Mouse (Mus musculus) MEL (cell line): ENCODE measurements around the gene Hpn. TPM values are rescaled to one million over a fixed set of nuclear protein-coding genes. Genes with fewer than 3 reads are reported as not detected.

Experiments used
- DNase-seq: peaks from one replicate; pipeline ENCODE4 v3.0.0; 2011; ENCODE audit warnings: low read depth, low spot score
- H3K27ac ChIP-seq: 2 replicates; pipeline ENCODE4 v1.5.1; 2012; ENCODE audit warnings: low read depth, mild to moderate bottlenecking, control low read depth, low read length, moderate library complexity; ENCODE audit not compliant: control insufficient read depth
- H3K27me3 ChIP-seq, 2 experiments: fragments of 150-350 bp in 1 of 2; sonication (generic) in 1 of 2; 2 replicates each; pipeline ENCODE4 v1.6.1; 2012; ENCODE audit warnings: low read length in 2 of 2, mild to moderate bottlenecking in 2 of 2, improper control_type of control experiment in 1 of 2, moderate library complexity in 1 of 2; ENCODE audit not compliant: insufficient read depth in 2 of 2, control insufficient read depth in 1 of 2
- H3K36me3 ChIP-seq, 2 experiments: 2 replicates each; pipeline ENCODE4 v1.6.1; 2012 to 2014; ENCODE audit warnings: low read length in 2 of 2, improper control_type of control experiment in 1 of 2, inconsistent platforms in 1 of 2, mild to moderate bottlenecking in 1 of 2; ENCODE audit not compliant: insufficient read depth in 2 of 2, control insufficient read depth in 1 of 2
- H3K4me1 ChIP-seq, 2 experiments: fragments of 150-350 bp in 1 of 2; sonication (generic) in 1 of 2; 2 replicates each; pipeline ENCODE4 v1.6.1; 2012; ENCODE audit warnings: low read length in 2 of 2, improper control_type of control experiment in 1 of 2, mild to moderate bottlenecking in 1 of 2; ENCODE audit not compliant: insufficient read depth in 2 of 2, control insufficient read depth in 1 of 2
- H3K4me3 ChIP-seq, 2 experiments: fragments of 150-350 bp in 1 of 2; sonication (generic) in 1 of 2; 2 replicates each; pipeline ENCODE4 v1.5.1; 2012; ENCODE audit warnings: low read depth in 2 of 2, low read length in 2 of 2, mild to moderate bottlenecking in 2 of 2, moderate library complexity in 2 of 2, control low read depth in 1 of 2, improper control_type of control experiment in 1 of 2; ENCODE audit not compliant: control insufficient read depth in 1 of 2, insufficient read depth in 1 of 2
- H3K79me2 ChIP-seq: 2 replicates; pipeline ENCODE4 v1.6.1; 2012; ENCODE audit warnings: mild to moderate bottlenecking, low read length, moderate library complexity; ENCODE audit not compliant: control insufficient read depth, poor library complexity, insufficient read depth
- H3K9ac ChIP-seq: 2 replicates; pipeline ENCODE4 v1.6.1; 2012; ENCODE audit warnings: low read depth, mild to moderate bottlenecking, control low read depth, low read length, moderate library complexity; ENCODE audit not compliant: control insufficient read depth, poor library complexity, severe bottlenecking
- H3K9me3 ChIP-seq: fragments of 150-350 bp; sonication (generic); replicated peaks from 2 replicates; pipeline ENCODE4 v1.6.1; 2012; ENCODE audit warnings: mild to moderate bottlenecking, low read length, improper control_type of control experiment, moderate library complexity; ENCODE audit not compliant: insufficient read depth
- BHLHE40 ChIP-seq: IDR thresholded peaks from 2 replicates; pipeline ENCODE4 v1.6.1; 2012; ENCODE audit warnings: low read depth, mild to moderate bottlenecking, inconsistent platforms, low read length, improper control_type of control experiment, borderline replicate concordance
- CHD1 ChIP-seq: IDR thresholded peaks from 2 replicates; pipeline ENCODE4 v1.6.1; 2012; ENCODE audit warnings: low read depth, mild to moderate bottlenecking, inconsistent platforms, low read length, improper control_type of control experiment
- CTCF ChIP-seq, 3 experiments: IDR thresholded peaks in 2 of 3; conservative IDR thresholded peaks in 1 of 3; 2 replicates each; pipeline ENCODE4 v1.5.1; 2011 to 2012; ENCODE audit warnings: low read length in 3 of 3, low read depth in 2 of 3, mild to moderate bottlenecking in 2 of 3, improper control_type of control experiment in 1 of 3, inconsistent platforms in 1 of 3, mixed read lengths in 1 of 3, moderate library complexity in 1 of 3; ENCODE audit not compliant: control insufficient read depth in 1 of 3, insufficient read depth in 1 of 3, poor library complexity in 1 of 3, severe bottlenecking in 1 of 3
- E2F4 ChIP-seq: IDR thresholded peaks from 2 replicates; pipeline ENCODE4 v1.6.1; 2011; ENCODE audit warnings: low read depth, low read length, improper control_type of control experiment, borderline replicate concordance
- ELF1 ChIP-seq: IDR thresholded peaks from 2 replicates; pipeline ENCODE4 v1.6.1; 2014; ENCODE audit warnings: low read depth, mild to moderate bottlenecking, inconsistent platforms, low read length, improper control_type of control experiment, moderate library complexity
- EP300 ChIP-seq, 2 experiments: IDR thresholded peaks; 2 replicates each; pipeline ENCODE4 v1.6.1; 2011; ENCODE audit warnings: improper control_type of control experiment in 2 of 2, low read length in 2 of 2, low read depth in 1 of 2, mild to moderate bottlenecking in 1 of 2
- ETS1 ChIP-seq: IDR thresholded peaks from 2 replicates; pipeline ENCODE4 v1.6.1; 2012; ENCODE audit warnings: low read depth, mild to moderate bottlenecking, inconsistent platforms, low read length, improper control_type of control experiment, moderate library complexity
- GABPA ChIP-seq: IDR thresholded peaks from 2 replicates; pipeline ENCODE4 v1.6.1; 2012; ENCODE audit warnings: low read depth, mild to moderate bottlenecking, inconsistent platforms, low read length, improper control_type of control experiment, moderate library complexity
- GATA1 ChIP-seq: IDR thresholded peaks from 2 replicates; pipeline ENCODE4 v1.6.1; 2011; ENCODE audit warnings: low read depth, low read length, improper control_type of control experiment
- HCFC1 ChIP-seq: IDR thresholded peaks from 2 replicates; pipeline ENCODE4 v1.6.1; 2012; ENCODE audit warnings: low read depth, mild to moderate bottlenecking, inconsistent platforms, low read length, improper control_type of control experiment, moderate library complexity
- KAT2A ChIP-seq: conservative IDR thresholded peaks from 2 replicates; pipeline ENCODE4 v1.6.1; 2012; ENCODE audit warnings: low read depth, low read length, improper control_type of control experiment, inconsistent platforms
- MAX ChIP-seq: IDR thresholded peaks from 2 replicates; pipeline ENCODE4 v1.6.1; 2011; ENCODE audit warnings: low read length, improper control_type of control experiment
- MAZ ChIP-seq: IDR thresholded peaks from 2 replicates; pipeline ENCODE4 v1.6.1; 2012; ENCODE audit warnings: low read depth, mild to moderate bottlenecking, inconsistent platforms, low read length, improper control_type of control experiment
- MEF2A ChIP-seq: IDR thresholded peaks from 2 replicates; pipeline ENCODE4 v1.6.1; 2014; ENCODE audit warnings: low read depth, mild to moderate bottlenecking, inconsistent platforms, low read length, improper control_type of control experiment; ENCODE audit not compliant: poor library complexity, insufficient replicate concordance, severe bottlenecking; ENCODE audit errors: extremely low read depth
- MXI1 ChIP-seq: IDR thresholded peaks from 2 replicates; pipeline ENCODE4 v1.6.1; 2011; ENCODE audit warnings: mild to moderate bottlenecking, low read depth, low read length, improper control_type of control experiment
- MYC ChIP-seq: IDR thresholded peaks from 2 replicates; pipeline ENCODE4 v1.6.1; 2011; ENCODE audit warnings: low read depth, mild to moderate bottlenecking, low read length, improper control_type of control experiment, moderate library complexity
- NELFE ChIP-seq: IDR thresholded peaks from 2 replicates; pipeline ENCODE4 v1.6.1; 2011; ENCODE audit warnings: low read depth, low read length, improper control_type of control experiment
- NRF1 ChIP-seq: IDR thresholded peaks from 2 replicates; pipeline ENCODE4 v1.6.1; 2014; ENCODE audit warnings: low read depth, mild to moderate bottlenecking, inconsistent platforms, low read length, improper control_type of control experiment, moderate library complexity; ENCODE audit not compliant: poor library complexity, insufficient read depth, severe bottlenecking
- POLR2AphosphoS5 ChIP-seq: IDR thresholded peaks from 2 replicates; pipeline ENCODE4 v1.6.1; 2012; ENCODE audit warnings: low read depth, borderline replicate concordance, mild to moderate bottlenecking, inconsistent platforms, low read length, moderate library complexity, mixed read lengths
- RAD21 ChIP-seq: IDR thresholded peaks from 2 replicates; pipeline ENCODE4 v1.6.1; 2011; ENCODE audit warnings: mild to moderate bottlenecking, low read depth, low read length, improper control_type of control experiment
- RCOR1 ChIP-seq: IDR thresholded peaks from 2 replicates; pipeline ENCODE4 v1.6.1; 2012; ENCODE audit warnings: low read depth, mild to moderate bottlenecking, inconsistent platforms, low read length, improper control_type of control experiment
- SIN3A ChIP-seq: IDR thresholded peaks from 2 replicates; pipeline ENCODE4 v1.6.1; 2012; ENCODE audit warnings: low read length, improper control_type of control experiment, inconsistent platforms
- TAL1 ChIP-seq: IDR thresholded peaks from 2 replicates; pipeline ENCODE4 v1.6.1; 2012; ENCODE audit warnings: mild to moderate bottlenecking, inconsistent platforms, low read length, moderate library complexity, mixed read lengths
- TBP ChIP-seq: IDR thresholded peaks from 2 replicates; pipeline ENCODE4 v1.8.0; 2011; ENCODE audit warnings: low read depth, low read length, improper control_type of control experiment
- UBTF ChIP-seq: IDR thresholded peaks from 2 replicates; pipeline ENCODE4 v1.6.1; 2012; ENCODE audit warnings: low read depth, mild to moderate bottlenecking, inconsistent platforms, low read length, improper control_type of control experiment, moderate library complexity, borderline replicate concordance; ENCODE audit not compliant: insufficient read depth
- USF2 ChIP-seq, 2 experiments: IDR thresholded peaks; 2 replicates each; pipeline ENCODE4 v1.6.1; 2011 to 2012; ENCODE audit warnings: improper control_type of control experiment in 2 of 2, low read length in 2 of 2, borderline replicate concordance in 1 of 2, inconsistent platforms in 1 of 2, low read depth in 1 of 2, mild to moderate bottlenecking in 1 of 2; ENCODE audit not compliant: insufficient read depth in 1 of 2
- ZC3H11A ChIP-seq: IDR thresholded peaks from 2 replicates; pipeline ENCODE4 v1.6.1; 2012; ENCODE audit warnings: low read depth, mild to moderate bottlenecking, inconsistent platforms, low read length, improper control_type of control experiment
- ZKSCAN1 ChIP-seq: IDR thresholded peaks from 2 replicates; pipeline ENCODE4 v1.6.1; 2012; ENCODE audit warnings: low read depth, mild to moderate bottlenecking, inconsistent platforms, low read length, improper control_type of control experiment, moderate library complexity
- ZMIZ1 ChIP-seq: IDR thresholded peaks from 2 replicates; pipeline ENCODE4 v1.6.1; 2012; ENCODE audit warnings: low read depth, mild to moderate bottlenecking, inconsistent platforms, low read length, improper control_type of control experiment, moderate library complexity
- polyA plus RNA-seq, 2 experiments: library from polyadenylated mRNA; stranded (reverse) in 1 of 2; unstranded in 1 of 2; fragments of >175 nt in 1 of 2; fragments of >200 nt in 1 of 2; gene quantifications; 2 replicates each; pipeline versions ENCODE4 v1.2.1 to v1.2.4; 2012; ENCODE audit warnings: low replicate concordance in 2 of 2, low read depth in 1 of 2; ENCODE audit not compliant: insufficient read length in 2 of 2, insufficient read depth in 1 of 2, missing spikeins in 1 of 2
- total RNA-seq: library from RNA; depleted of rRNA; stranded (reverse); fragments of 300-350 nt; gene quantifications from 2 replicates; pipeline ENCODE4 v1.2.3, GENCODE M21; 2012

Hpn gene
- total and polyA plus RNA-seq, 3 experiments = 1.1 to 1.6 TPM; not detected in 1

- Histone ChIP-seq H3K9ac (no peak overlapping the region), H3K79me2 (no peaks in the 10 kb centered on the region), H3K4me3 (no peak overlapping the region), H3K27ac (no peak overlapping the region), H3K27me3 (no peaks in the 10 kb centered on the region), H3K9me3 (no peaks in the 10 kb centered on the region), H3K4me1 (no peaks in the 10 kb centered on the region), H3K36me3 (no peaks in the 10 kb centered on the region)
- DNase-seq = no peak
- TF ChIP-seq TAL1 (no peak), KAT2A (no peak), CTCF (IDR thresholded peaks at IDR 0.05 in 2 of 3, conservative IDR thresholded peaks at IDR 0.05 in 1 of 3; ENCODE audit: control insufficient read depth in 1 of 3, insufficient read depth in 1 of 3, low read depth in 2 of 3, low read length in 3 of 3, poor library complexity in 1 of 3, severe bottlenecking in 1 of 3) (no peak), NRF1 (no peak), ZMIZ1 (no peak), MAX (no peak), BHLHE40 (no peak), NELFE (no peak), HCFC1 (no peak), ETS1 (no peak), POLR2AphosphoS5 (no peak), ZKSCAN1 (no peak), GABPA (no peak), EP300 (IDR thresholded peaks at IDR 0.05; ENCODE audit: low read depth in 1 of 2, low read length in 2 of 2) (no peak), MYC (no peak), RAD21 (no peak), RCOR1 (no peak), SIN3A (no peak), MXI1 (no peak)
Observed at GRCm38 (mm10) chr7:31059919-31060620, 55.0 kb downstream of the Hpn start.

- Histone ChIP-seq H3K27ac (no peak within 1 kb of the TSS), H3K9me3 (no peaks in the 10 kb centered on the region), H3K27me3 (no peaks in the 10 kb centered on the region), H3K79me2 (no peaks in the 10 kb centered on the region), H3K36me3 (no peaks in the 10 kb centered on the region), H3K4me1 (no peaks in the 10 kb centered on the region), H3K4me3 (no peak within 1 kb of the TSS), H3K9ac (no peak within 1 kb of the TSS)
- peak; percentile 67 for DNase-seq
- TF ChIP-seq CHD1 (no peak), ZC3H11A (peak; percentile 63), USF2 (IDR thresholded peaks at IDR 0.05; ENCODE audit: borderline replicate concordance in 1 of 2, insufficient read depth in 1 of 2, low read depth in 1 of 2, low read length in 2 of 2) (no peak), UBTF (no peak), POLR2AphosphoS5 (no peak), RCOR1 (no peak), NELFE (no peak), TBP (no peak), GATA1 (no peak), E2F4 (no peak), ZMIZ1 (no peak), MYC (no peak), ETS1 (no peak), EP300 (IDR thresholded peaks at IDR 0.05; ENCODE audit: low read depth in 1 of 2, low read length in 2 of 2) (no peak), NRF1 (no peak), MAZ (no peak), ELF1 (no peak), ZKSCAN1 (no peak), MEF2A (no peak), TAL1 (no peak), GABPA (no peak), MAX (no peak)
Observed at GRCm38 (mm10) chr7:31059108-31059507, 56.0 kb downstream of the Hpn start, which contains the start of gene Lgi4. Lgi4 (plus strand) TSS chr7:31059342.
